Mouse (Mus musculus): Measurements from ENCODE around the gene Il2rg. TPM values are rescaled to one million over a fixed set of nuclear protein-coding genes. Genes with fewer than 3 reads are reported as not detected.

The Il2rg gene
- polyA plus RNA-seq (2015; fragmentation: Nextera tagmentation; extraction: Ambion mirVana) = 14.2 and 15.3 TPM in 2 replicates

- 63% methylated on average over 5 of the region's 5 CpGs for WGBS
- Histone ChIP-seq H3K4me3 (replicated peaks) (no peak within 1 kb of the TSS), H3K4me2 (replicated peaks) (no peak within 1 kb of the TSS), H3K36me3 (no peaks in the 10 kb centered on the region), H3K9ac (no peak within 1 kb of the TSS), H3K4me1 (no peaks in the 10 kb centered on the region), H3K27me3 (no peaks in the 10 kb centered on the region), H3K27ac (replicated peaks) (no peak within 1 kb of the TSS), H3K9me3 (replicated peaks) (no peaks in the 10 kb centered on the region)
- no peak for ATAC-seq (ENCODE audit: insufficient number of reproducible peaks, low FRiP score, low TSS enrichment, low read depth)
Observed at GRCm38 (mm10) chrX:101268025-101268754, at the start of gene Il2rg. Gene Il2rg (minus strand): TSS chrX:101268255.

DNA sequence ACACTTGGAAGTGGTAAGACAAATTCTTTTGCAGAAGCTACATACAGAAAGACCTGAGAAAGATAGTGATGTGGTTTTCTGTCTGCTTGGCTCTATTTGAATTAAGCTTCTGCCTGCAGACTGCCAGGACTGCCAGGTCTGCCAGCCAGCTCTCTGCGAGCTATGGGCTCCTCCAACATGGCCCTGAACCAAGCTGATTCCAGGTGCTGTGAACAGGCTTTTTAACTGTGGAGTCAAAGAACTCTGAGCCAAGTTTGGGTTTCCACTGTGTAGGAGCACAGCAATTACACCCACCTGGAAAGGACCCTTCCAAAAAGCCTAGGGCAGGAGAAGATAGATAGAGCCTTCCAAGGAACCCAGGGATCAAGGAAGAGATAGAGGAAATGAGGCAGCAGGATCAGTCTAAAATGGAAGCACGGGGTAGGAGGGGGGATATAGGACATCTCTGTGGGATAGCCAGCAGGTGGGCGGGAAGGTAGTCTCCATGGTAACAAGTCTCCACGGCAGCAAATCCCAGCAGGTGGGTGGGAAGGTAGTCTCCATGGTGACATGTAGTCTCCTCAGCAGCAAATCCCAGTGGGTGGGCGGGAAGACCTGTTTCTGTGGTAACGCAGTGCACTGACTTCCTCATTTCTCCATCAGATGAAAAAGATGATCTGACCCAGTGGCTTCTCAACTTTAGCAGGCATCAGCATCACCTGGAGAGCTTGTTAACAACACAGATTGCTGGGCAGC lies 45.7 kb upstream of the Il2rg start:
- Histone ChIP-seq H3K9ac (no peak overlapping the region), H3K27me3 (0 out of 2 replicates have a peak, but pooled peaks cover 8% of the 10 kb centered on the region), H3K9me3 (replicated peaks) (no peaks in the 10 kb centered on the region), H3K4me3 (replicated peaks) (no peak overlapping the region), H3K36me3 (no peaks in the 10 kb centered on the region), H3K4me1 (no peaks in the 10 kb centered on the region), H3K4me2 (replicated peaks) (no peak overlapping the region), H3K27ac (replicated peaks) (no peak overlapping the region)
- 32% methylated on average over 6 of the region's 6 CpGs for WGBS
- ATAC-seq (ENCODE audit: insufficient number of reproducible peaks, low FRiP score, low TSS enrichment, low read depth) = no peak

- no peak for ATAC-seq (ENCODE audit: insufficient number of reproducible peaks, low FRiP score, low TSS enrichment, low read depth)
- 0 out of 2 replicates have a peak, but pooled peaks cover 5% of the 10 kb centered on the region for H3K27me3 ChIP-seq
- H3K4me3 ChIP-seq (replicated peaks) = no peak overlapping the region
- no peak overlapping the region for H3K4me2 ChIP-seq (replicated peaks)
- H3K27ac ChIP-seq (replicated peaks) = no peak overlapping the region
- no peaks in the 10 kb centered on the region for H3K4me1 ChIP-seq
- 90% methylated on average over 5 of the region's 5 CpGs for WGBS
- no peak overlapping the region for H3K9ac ChIP-seq
- H3K9me3 ChIP-seq (replicated peaks) = no peaks in the 10 kb centered on the region
- H3K36me3 ChIP-seq = no peaks in the 10 kb centered on the region
Observed at GRCm38 (mm10) chrX:101309299-101309698, 41.2 kb upstream of the Il2rg start.

DNA sequence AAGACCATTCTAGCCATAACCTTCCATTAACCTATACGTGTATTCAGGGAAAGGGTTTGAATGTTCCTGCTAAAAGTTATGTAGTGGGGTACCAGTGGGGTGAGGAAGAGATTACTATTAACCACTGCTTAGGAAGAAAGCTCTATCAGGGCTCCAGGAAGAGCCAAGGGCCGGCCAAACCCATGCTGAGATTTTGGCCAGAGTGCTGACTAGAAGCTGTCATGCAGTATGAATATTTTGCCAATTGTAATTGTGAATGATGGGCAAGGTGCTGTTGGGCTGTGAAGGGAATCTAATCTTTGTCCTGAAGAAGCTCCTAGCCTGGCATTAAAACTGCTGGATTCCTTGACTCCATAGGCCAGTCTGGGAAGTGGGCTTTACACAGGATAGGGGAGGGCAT lies 36.6 kb upstream of the Il2rg start:
- Histone ChIP-seq H3K36me3 (no peaks in the 10 kb centered on the region), H3K9me3 (replicated peaks) (no peaks in the 10 kb centered on the region), H3K9ac (no peak overlapping the region), H3K4me2 (replicated peaks) (no peak overlapping the region), H3K4me3 (replicated peaks) (no peak overlapping the region), H3K27ac (replicated peaks) (no peak overlapping the region), H3K27me3 (no peaks in the 10 kb centered on the region; the same call in 1 of the 2 replicates), H3K4me1 (0 out of 2 replicates have a peak, but pooled peaks cover 5% of the 10 kb centered on the region)
- WGBS = 57% methylated on average over 2 of the region's 2 CpGs
- ATAC-seq (ENCODE audit: insufficient number of reproducible peaks, low FRiP score, low TSS enrichment, low read depth) = no peak

DNA sequence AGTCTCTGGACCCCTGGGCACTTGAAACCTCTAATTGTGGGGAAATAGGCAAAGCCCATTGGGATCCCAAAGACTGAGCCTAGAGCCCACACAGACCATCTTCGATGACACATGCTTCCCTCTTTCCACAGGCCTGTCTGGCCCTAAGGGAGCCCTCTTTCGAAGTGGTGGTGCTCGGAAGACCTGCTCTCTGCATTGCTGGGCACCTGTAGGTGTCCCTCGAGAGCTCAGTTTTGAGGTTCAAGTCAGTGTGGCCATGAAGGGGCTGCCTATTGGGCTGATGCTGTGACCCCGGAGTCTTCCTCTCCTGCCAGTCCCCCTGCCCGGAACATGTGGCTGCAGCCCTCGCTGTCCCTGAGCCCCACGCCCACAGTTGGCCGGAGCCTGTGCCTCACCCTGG lies 33.6 kb upstream of the Il2rg start:
- no peak for ATAC-seq (ENCODE audit: insufficient number of reproducible peaks, low FRiP score, low TSS enrichment, low read depth)
- Histone ChIP-seq H3K36me3 (no peaks in the 10 kb centered on the region), H3K27me3 (no peaks in the 10 kb centered on the region; the same call in 1 of the 2 replicates), H3K4me2 (replicated peaks) (no peak overlapping the region), H3K9ac (no peak overlapping the region), H3K9me3 (replicated peaks) (no peaks in the 10 kb centered on the region), H3K27ac (replicated peaks) (no peak overlapping the region), H3K4me3 (replicated peaks) (no peak overlapping the region), H3K4me1 (0 out of 2 replicates have a peak, but pooled peaks cover 5% of the 10 kb centered on the region)
- WGBS = 73% methylated on average over 9 of the region's 9 CpGs

DNA sequence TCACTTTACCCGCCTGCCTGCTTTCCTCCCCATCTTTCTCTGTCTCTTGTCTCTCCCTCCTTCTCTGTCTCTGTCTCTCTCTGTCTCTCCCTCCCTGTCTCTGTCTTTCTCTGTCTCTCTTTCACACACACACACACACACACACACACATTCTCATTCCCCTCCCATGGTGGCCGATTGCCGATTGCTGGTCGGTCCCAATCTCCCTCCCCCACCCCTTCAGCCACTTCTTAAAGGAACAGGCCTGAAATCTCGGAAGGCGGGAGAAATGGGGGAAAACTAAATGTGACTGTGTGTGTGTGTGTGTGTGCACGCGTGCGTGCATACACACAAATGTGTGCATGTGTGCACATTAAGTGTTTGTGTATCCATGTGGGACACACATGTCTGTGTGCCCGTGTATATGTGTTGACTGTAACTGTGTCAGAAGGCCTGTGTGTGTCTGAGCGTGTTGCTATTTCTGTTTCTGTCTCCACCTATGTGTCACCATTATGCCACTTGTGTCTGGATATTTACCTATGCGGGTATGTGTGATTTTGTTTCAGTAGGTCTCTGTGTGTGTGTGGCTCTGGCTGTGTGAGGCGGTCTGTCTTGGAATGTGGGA lies 32.5 kb upstream of the Il2rg start:
- Histone ChIP-seq H3K4me1 (0 out of 2 replicates have a peak, but pooled peaks cover 5% of the 10 kb centered on the region), H3K27ac (replicated peaks) (peak overlapping the region; percentile 63; the same call in 1 of the 2 replicates), H3K4me3 (replicated peaks) (peak overlapping the region; percentile 45), H3K36me3 (0 out of 2 replicates have a peak, but pooled peaks cover 3% of the 10 kb centered on the region), H3K9me3 (replicated peaks) (no peaks in the 10 kb centered on the region), H3K9ac (no peak overlapping the region), H3K4me2 (replicated peaks) (peak overlapping the region; percentile 50), H3K27me3 (no peaks in the 10 kb centered on the region; the same call in 1 of the 2 replicates)
- 32% methylated on average over 13 of the region's 13 CpGs for WGBS
- 0 out of 2 replicates have a peak, but pooled peaks have one; percentile 12 for ATAC-seq (ENCODE audit: insufficient number of reproducible peaks, low FRiP score, low TSS enrichment, low read depth)

GRCm38 (mm10) chrX:101299473-101300426 lies 31.7 kb upstream of the Il2rg start:
- H3K9ac ChIP-seq = peak overlapping the region; percentile 28; the same call in 1 of the 2 replicates
- 17% methylated on average over 13 of the region's 13 CpGs for WGBS

GRCm38 (mm10) chrX:101299055-101299454 lies 31.0 kb upstream of the Il2rg start, which contains the start of gene Nlgn3:
Gene Nlgn3 (plus strand): TSS chrX:101299168.
- 15% methylated on average over 24 of the region's 24 CpGs for WGBS
- peak within 1 kb of the TSS; percentile 50 for H3K4me2 ChIP-seq (replicated peaks)
- peak within 1 kb of the TSS; percentile 28; the same call in 1 of the 2 replicates for H3K9ac ChIP-seq
- H3K9me3 ChIP-seq (replicated peaks) = no peaks in the 10 kb centered on the region
- H3K4me3 ChIP-seq (replicated peaks) = peak within 1 kb of the TSS; percentile 45
- peaks cover 3% of the 10 kb centered on the region; the same call in 1 of the 2 replicates for H3K36me3 ChIP-seq
- no peak for ATAC-seq (ENCODE audit: insufficient number of reproducible peaks, low FRiP score, low TSS enrichment, low read depth)
- 0 out of 2 replicates have a peak, but pooled peaks cover 5% of the 10 kb centered on the region for H3K4me1 ChIP-seq
- no peaks in the 10 kb centered on the region; the same call in 1 of the 2 replicates for H3K27me3 ChIP-seq
- peak within 1 kb of the TSS; percentile 28 for H3K27ac ChIP-seq (replicated peaks)

More at GRCm38 (mm10) chrX:101299473-101300426, 31.7 kb upstream of the Il2rg start:
- H3K27me3 ChIP-seq = no peaks in the 10 kb centered on the region; the same call in 1 of the 2 replicates
- H3K4me1 ChIP-seq = 0 out of 2 replicates have a peak, but pooled peaks cover 5% of the 10 kb centered on the region
- 0 out of 2 replicates have a peak, but pooled peaks cover 3% of the 10 kb centered on the region for H3K36me3 ChIP-seq
- H3K4me3 ChIP-seq (replicated peaks) = peak overlapping the region; percentile 45
- H3K4me2 ChIP-seq (replicated peaks) = peak overlapping the region; percentile 50
- no peaks in the 10 kb centered on the region for H3K9me3 ChIP-seq (replicated peaks)
- peak overlapping the region; percentile 28 for H3K27ac ChIP-seq (replicated peaks)
- ATAC-seq (ENCODE audit: insufficient number of reproducible peaks, low FRiP score, low TSS enrichment, low read depth) = peak; percentile 82

- Histone ChIP-seq H3K4me2 (replicated peaks) (no peak overlapping the region), H3K9ac (no peak overlapping the region), H3K9me3 (replicated peaks) (no peaks in the 10 kb centered on the region), H3K27ac (replicated peaks) (no peak overlapping the region), H3K36me3 (peaks cover 53% of the 10 kb centered on the region), H3K4me1 (no peaks in the 10 kb centered on the region), H3K27me3 (no peaks in the 10 kb centered on the region), H3K4me3 (replicated peaks) (no peak overlapping the region)
- WGBS = 86% methylated on average over 10 of the region's 10 CpGs
- ATAC-seq (ENCODE audit: insufficient number of reproducible peaks, low FRiP score, low TSS enrichment, low read depth) = no peak
Observed at GRCm38 (mm10) chrX:101290111-101290510, 22.1 kb upstream of the Il2rg start.

DNA sequence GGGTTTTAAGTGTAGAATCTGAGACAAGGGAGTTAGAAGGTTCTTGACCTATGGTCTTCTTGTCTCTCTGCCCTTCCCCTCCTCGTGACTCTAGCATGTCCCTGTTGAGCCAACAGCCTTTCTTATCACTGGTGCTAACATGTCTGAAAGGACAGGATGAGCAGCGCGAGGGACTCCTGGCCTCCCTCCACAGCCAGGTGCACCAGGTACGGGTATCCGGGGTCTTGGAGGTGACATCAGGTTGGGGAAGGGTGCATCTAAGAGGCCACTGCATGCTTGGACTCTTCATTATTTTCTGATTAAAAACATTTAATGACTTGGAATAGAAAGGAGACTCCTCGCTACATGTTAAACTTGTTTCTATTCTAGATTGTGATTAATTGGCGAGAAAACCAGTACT lies 21.0 kb upstream of the Il2rg start:
- WGBS = 93% methylated on average over 7 of the region's 7 CpGs

More for the DNA sequence above, 21.0 kb upstream of the Il2rg start:
- no peak overlapping the region for H3K27ac ChIP-seq (replicated peaks)
- no peaks in the 10 kb centered on the region for H3K4me1 ChIP-seq
- H3K4me3 ChIP-seq (replicated peaks) = no peak overlapping the region
- H3K4me2 ChIP-seq (replicated peaks) = no peak overlapping the region
- no peak overlapping the region for H3K9ac ChIP-seq
- ATAC-seq (ENCODE audit: insufficient number of reproducible peaks, low FRiP score, low TSS enrichment, low read depth) = no peak
- no peaks in the 10 kb centered on the region for H3K27me3 ChIP-seq
- peaks cover 62% of the 10 kb centered on the region for H3K36me3 ChIP-seq
- H3K9me3 ChIP-seq (replicated peaks) = no peaks in the 10 kb centered on the region

All from embryonic facial prominence, embryonic 15.5 days (tissue).